Mouse (Mus musculus) brown adipose tissue, adult 24 weeks (tissue): ENCODE measurements around the gene Efemp2. TPM values are rescaled to one million over a fixed set of nuclear protein-coding genes. Genes with fewer than 3 reads are reported as not detected.
A peak's percentile ranks its signal among the peaks of the same experiment; 100 is the strongest.

Experiments used
- H3K27ac ChIP-seq: fragments of 200-500 bp; replicated peaks from 2 replicates; pipeline ENCODE4 v1.5.1; 2012; ENCODE audit warnings: low read depth, mild to moderate bottlenecking, low read length
- H3K4me1 ChIP-seq: fragments of 200-500 bp; 2 replicates; pipeline ENCODE4 v1.6.1; 2012; ENCODE audit warnings: low read length, mixed read lengths; ENCODE audit not compliant: control insufficient read depth, insufficient read depth, insufficient read length
- H3K4me3 ChIP-seq: fragments of 200-500 bp; 2 replicates; pipeline ENCODE4 v1.5.1; 2012; ENCODE audit warnings: low read depth, mild to moderate bottlenecking, low read length, moderate library complexity; ENCODE audit not compliant: insufficient read depth
- polyA plus RNA-seq: library from polyadenylated mRNA; stranded (reverse); fragments of >200 nt; gene quantifications from 2 replicates; pipeline ENCODE4 v1.2.4, GENCODE M21; 2012; ENCODE audit not compliant: missing spikeins, insufficient read depth, insufficient read length

Gene Efemp2
- polyA plus RNA-seq, 1 experiment, result 16.1 TPM

DNA sequence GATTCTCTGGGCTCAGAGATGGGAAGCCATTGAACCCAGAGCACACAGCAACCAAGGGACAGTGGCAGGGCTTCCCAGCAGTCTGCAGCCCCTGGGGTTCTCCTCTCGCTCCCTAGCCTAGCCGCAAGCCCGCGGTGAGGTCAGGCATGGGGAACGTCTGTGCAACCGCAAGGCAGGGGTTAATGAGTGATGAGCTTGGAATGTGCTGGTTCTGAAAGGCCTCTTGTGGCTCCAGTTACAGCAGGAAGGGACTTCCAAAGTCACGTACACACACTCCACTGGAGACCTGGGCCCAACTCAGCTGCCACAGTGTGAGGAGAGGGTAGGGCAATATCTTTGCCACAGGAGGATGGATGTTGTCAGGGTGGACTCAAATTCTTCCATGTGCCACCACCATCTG, 28.8 kb upstream of the Efemp2 start:
- no peak overlapping the region for H3K27ac ChIP-seq

DNA sequence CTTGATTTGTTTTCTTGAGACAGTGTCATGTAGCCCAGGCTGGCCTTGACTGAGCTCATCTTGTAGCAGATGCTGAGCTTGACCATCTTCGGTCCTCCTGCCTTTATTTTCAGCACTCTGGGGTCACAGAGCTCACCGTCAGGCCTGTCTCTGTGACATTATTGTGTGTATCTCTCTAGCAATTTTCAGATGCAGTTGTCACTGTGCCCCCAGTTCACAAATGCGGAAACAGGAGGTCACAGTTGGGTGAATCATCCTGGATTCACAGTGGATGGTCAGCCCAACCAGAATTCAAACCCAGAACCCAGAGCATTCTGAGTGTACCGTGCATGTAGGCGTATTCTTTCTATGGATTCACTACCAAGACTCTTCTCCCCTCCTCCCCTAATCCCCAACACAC, 28.0 kb upstream of the Efemp2 start:
- no peak overlapping the region for H3K4me3 ChIP-seq

More for the DNA sequence above, 28.8 kb upstream of the Efemp2 start:
- Histone ChIP-seq H3K4me1 (peaks cover 9% of the 10 kb centered on the region; the same call in 1 of the 2 replicates), H3K4me3 (no peak overlapping the region)

DNA sequence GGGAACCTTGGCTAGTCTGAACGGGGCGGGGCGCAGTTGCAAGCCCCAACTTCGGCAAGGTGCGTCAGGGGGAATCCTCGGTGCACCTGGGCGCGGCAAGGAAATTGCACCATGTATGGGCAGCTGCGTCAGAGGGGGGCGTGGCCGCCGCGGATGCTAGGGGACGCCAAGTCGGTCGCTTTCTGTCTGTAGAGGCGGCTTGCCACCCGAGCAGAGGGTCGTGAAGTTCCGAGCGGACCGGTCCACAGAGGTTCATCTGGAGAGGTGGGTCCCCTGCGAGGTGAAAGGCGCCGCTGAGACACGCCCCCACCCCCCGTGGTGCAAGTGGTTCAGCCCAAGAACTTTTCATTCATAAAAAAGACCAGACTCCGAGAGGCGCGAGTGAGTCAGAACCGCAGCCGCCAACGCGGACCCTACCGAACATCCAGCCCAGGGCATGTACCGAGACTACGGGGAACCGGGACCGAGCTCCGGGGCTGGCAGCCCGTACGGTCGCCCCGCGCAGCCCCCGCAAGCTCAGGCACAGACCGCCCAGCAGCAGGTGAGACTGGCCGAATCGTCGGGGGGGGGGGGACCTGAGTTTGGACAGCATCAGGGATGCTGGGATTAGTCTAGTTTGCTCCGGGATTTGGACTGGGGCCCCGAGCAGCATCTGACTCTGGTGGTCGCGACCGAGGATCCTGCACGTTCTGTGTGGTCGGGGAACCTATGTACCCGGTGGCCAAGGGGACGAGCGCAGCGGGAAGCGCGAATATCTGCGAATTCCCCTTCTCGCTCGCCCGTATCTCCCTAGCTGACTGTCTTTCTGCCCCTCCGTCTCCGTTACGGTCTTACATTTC, 26.0 kb upstream of the Efemp2 start, which contains the start of gene Fosl1:
Fosl1 (plus strand) TSS at position 33 of the 839 bp plus-strand sequence.
- Histone ChIP-seq H3K27ac (no peak within 1 kb of the TSS), H3K4me1 (peaks cover 9% of the 10 kb centered on the region; the same call in 1 of the 2 replicates)

More for the DNA sequence above, 28.0 kb upstream of the Efemp2 start:
- peaks cover 9% of the 10 kb centered on the region; the same call in 1 of the 2 replicates for H3K4me1 ChIP-seq
- no peak overlapping the region for H3K27ac ChIP-seq

DNA sequence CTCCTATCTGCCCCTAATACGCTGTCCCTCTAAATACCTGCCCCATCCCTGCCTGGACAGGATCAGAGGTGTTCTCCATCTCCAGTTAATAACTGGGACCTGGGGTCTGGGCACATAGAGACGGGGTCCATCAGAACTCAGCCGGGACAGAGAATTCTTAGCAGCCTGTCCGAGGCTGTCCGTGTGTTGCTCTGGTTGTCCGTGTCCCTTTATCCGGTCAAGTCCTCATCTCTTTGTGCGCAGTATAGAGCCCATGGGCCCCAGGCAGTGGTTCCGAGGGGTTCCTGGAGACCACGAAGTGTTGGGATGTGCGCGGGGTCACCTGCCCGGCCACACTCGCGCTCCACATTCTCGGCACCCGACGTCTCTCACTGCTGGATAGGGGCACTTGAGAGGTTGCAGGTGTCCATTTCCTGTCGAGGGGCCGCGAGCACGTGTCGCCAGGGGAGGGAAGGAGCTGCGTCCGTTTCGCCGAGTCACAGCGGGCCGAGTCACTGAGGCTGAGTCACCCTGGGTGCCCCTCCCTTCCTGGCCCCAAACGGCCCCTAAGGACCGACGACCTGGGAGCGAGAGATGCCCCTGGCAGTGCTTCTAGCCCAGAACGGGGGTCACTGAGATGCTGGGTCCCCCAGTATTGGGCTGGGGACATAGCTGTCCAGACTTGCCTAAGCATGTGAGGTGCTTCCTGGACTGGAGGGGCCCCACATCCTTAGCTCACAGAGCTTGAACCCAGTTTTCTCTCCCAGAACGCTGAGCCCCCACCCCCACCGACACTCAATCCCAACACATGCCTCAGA, 25.2 kb upstream of the Efemp2 start:
- H3K4me3 ChIP-seq, result peak overlapping the region; percentile 81
- peaks cover 9% of the 10 kb centered on the region; the same call in 1 of the 2 replicates for H3K4me1 ChIP-seq
- no peak overlapping the region for H3K27ac ChIP-seq

More for the DNA sequence above, 26.0 kb upstream of the Efemp2 start, which contains the start of gene Fosl1:
- H3K4me3 ChIP-seq, result peak within 1 kb of the TSS; percentile 81

DNA sequence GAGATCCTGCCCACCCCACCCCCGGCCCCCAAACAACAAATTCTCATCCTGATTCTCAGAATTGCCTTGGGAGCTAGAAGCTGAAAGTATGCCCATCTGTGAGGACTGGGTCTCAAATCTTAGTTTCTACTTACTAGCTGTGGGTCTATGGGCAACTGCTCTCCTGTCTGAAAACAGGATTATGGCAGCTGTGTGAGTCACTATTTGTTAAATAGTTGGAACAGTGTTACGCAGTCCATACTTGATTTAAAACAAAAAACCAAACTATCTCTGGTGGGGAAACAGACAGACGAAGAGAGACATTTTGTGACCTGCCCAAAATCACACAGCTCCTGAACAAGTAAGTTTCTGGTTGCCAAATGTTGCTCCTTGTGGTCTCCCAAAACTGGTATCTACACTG, 24.1 kb upstream of the Efemp2 start:
- Histone ChIP-seq H3K27ac (no peak overlapping the region), H3K4me3 (no peak overlapping the region), H3K4me1 (peaks cover 11% of the 10 kb centered on the region)

DNA sequence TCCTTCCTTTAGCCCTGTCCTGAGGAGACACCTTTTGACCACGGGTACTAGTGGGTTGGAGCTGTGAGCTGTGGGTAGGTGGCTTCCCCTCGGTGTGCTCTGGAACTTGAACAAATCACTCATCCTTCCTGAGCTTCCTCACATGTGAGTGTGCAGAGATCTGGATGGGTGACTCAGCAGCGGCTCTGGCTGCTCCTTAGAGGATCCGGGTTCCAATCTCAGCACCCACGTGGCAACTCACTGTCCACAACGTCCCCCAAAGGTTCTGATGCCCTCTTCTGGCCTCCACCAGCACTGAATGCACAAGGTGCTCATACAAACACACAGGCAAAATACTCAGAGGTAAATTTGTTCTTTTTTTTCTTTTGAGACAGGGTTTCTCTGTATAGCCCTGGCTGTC, 22.0 kb upstream of the Efemp2 start:
- Histone ChIP-seq H3K4me1 (peaks cover 11% of the 10 kb centered on the region), H3K4me3 (no peak overlapping the region), H3K27ac (no peak overlapping the region)

DNA sequence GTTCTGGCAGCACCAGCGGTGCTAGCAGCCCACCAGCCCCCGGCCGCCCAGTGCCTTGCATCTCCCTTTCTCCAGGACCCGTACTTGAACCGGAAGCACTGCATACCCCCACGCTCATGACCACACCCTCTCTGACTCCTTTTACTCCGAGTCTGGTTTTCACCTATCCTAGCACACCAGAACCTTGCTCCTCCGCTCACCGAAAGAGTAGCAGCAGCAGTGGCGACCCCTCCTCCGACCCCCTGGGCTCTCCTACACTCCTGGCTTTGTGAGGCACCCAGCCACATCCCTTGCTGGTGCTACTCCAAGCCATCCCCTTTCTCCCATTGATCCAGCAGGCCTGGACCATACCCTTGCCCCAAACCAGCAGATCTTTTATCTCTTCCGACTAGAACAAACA, 18.7 kb upstream of the Efemp2 start:
- Histone ChIP-seq H3K27ac (peak overlapping the region; percentile 84; the same call in 1 of the 2 replicates), H3K4me3 (peak overlapping the region; percentile 86), H3K4me1 (peaks cover 2% of the 10 kb centered on the region)

DNA sequence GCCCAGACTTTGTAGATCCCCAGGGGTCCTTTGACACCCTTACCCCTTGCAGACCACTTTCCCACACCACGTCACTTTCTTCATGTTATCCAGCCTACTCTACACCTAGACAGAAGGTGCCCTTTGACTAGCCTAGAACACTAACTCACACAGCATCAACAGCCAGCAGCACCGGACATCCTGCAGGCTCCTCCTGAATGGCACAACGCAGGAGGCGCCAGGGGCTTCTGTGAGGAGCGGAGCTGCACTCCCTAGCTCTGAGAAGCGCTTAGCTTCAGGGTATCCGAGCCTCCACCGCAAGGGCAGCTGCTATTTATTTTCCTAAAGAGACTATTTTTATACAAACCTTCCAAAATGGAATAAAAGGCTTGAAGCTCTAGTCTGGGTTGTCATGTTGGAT, 18.2 kb upstream of the Efemp2 start:
- Histone ChIP-seq H3K4me1 (peaks cover 2% of the 10 kb centered on the region), H3K27ac (peak overlapping the region; percentile 84), H3K4me3 (peak overlapping the region; percentile 86)

DNA sequence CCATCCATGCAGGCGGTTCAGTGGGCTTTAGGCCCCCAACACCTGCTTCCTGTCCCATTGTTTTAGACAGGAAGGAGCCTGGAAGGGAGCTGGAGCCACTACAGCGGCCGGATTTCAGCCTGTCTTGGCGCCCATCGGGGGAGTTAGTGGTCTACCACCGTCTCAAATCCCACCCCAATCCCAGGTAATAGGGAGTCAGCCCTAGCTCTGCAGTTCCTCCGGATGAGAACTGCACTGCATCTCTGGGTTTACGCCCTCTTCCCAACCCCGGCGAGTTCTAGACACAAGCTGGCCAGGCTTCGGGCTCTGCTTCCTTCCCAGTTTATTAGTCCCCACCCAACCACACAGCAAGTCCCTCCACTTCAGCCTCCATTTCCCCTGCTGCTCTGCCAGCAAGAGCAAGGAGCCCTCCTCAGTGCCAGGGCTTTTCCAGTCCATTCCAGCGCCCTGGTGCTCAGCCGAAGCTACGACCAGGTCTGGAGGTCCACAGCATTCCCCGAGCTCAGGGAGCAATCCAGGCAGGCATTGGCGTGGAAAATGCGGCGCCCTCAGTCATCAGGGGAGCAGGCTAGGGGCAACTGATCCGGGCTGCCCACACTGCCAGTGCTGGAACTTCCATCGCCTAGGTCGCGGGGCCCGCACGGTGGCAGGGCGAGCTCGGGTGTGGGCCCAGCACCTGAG, 17.4 kb upstream of the Efemp2 start:
- Histone ChIP-seq H3K4me1 (peaks cover 2% of the 10 kb centered on the region), H3K27ac (peak overlapping the region; percentile 96), H3K4me3 (peak overlapping the region; percentile 86)

DNA sequence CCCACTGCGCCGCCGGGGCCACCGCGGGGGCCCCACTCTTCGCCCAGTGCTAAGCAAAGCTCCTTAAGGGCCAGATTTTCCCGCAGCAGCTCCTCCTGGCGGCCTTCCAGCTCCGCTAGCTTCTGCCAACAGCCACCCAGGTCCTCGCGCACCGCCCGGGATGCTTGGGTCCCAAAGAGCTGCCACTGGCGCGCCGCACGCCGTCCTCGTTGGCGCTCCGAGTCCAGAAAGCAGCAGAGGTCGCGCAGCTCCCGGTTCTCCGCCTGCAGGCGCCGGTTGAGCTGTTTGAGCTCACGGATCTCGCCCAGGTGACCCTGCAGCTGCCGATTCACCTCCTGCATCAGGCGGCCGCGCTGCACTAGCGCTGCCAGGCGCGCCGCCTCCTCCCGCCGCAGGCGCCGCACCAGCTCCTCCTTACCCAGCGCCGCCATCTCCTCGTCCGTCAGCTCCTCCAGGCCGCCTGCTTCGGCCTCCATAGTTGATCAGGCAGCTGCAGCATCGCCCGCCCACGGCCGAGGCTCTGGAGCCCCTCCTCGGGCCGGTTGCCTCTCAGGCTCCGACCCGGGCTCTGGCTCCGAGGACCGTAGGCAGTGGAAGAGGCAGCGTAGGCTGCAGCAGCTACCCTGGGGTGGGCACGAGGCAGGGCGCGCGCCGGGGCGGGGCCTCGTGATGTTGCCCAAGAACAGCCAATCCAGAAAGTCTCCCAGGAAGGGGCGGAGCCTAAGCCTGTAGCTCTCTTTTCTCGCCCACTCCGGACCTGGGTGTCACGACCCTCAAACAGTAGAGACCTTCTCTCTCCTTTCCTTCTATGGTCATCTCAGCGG, 16.6 kb upstream of the Efemp2 start:
- peak overlapping the region; percentile 96 for H3K27ac ChIP-seq
- peaks cover 2% of the 10 kb centered on the region for H3K4me1 ChIP-seq
- H3K4me3 ChIP-seq, result peak overlapping the region; percentile 86

DNA sequence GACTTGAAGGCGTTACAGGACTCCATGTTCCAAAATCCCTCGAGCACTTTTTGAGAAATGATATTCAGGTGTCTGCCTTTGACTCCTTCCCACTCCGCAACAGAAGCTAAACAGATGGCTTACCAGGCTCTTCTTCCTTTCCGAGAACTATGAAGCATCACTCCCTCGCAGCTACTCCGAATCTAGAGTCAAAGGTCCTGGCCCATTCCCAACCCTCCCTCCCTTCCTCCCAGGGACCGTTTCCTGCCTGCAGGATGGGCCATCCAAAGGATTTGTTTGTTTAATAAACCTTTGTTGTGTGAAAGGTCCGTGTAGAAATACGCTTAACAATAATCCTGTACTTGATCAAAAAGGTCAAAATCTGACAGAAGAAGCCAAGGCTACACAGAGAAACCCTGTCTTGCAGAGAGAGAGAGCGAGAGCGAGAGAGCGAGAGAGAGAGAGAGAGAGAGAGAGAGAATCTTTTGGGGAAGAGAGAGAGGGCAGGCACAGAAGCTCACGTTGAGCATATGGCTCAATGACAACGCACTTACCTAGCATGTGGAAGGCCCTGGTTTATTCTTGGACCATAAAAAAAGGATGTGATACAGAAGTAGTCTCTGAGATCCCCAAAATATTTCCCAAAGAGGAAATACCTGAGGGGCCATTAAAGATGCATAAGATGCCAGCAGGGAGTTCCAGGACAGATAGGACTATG, 15.9 kb upstream of the Efemp2 start, which contains the start of gene Ccdc85b:
Ccdc85b (minus strand) TSS at position 149 of the 697 bp plus-strand sequence.
- Histone ChIP-seq H3K4me1 (peaks cover 2% of the 10 kb centered on the region), H3K4me3 (peak within 1 kb of the TSS; percentile 86)

DNA sequence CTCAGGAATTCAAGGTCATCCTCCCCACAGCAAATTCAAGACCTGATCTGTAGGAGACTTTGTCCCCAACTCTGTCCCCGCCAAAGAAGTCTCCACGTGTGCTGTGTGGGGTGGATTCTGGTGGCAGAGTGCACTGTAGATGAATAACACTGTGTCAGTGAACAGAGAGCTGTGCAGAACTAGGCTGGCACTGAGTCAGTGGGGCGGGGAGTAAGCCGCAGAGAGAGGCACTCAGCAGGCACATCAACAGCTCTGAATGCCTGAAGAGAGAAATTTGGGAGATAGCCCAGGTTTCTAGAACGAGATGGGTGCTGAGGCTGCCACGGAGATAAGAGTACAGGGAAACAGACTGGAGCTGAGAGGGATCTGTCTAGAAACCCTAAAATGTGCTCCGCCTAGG, 14.7 kb upstream of the Efemp2 start:
- Histone ChIP-seq H3K4me3 (no peak overlapping the region), H3K4me1 (no peaks in the 10 kb centered on the region; the same call in 1 of the 2 replicates), H3K27ac (peak overlapping the region; percentile 96)

More for the DNA sequence above, 15.9 kb upstream of the Efemp2 start, which contains the start of gene Ccdc85b:
- H3K27ac ChIP-seq, result peak within 1 kb of the TSS; percentile 96

DNA sequence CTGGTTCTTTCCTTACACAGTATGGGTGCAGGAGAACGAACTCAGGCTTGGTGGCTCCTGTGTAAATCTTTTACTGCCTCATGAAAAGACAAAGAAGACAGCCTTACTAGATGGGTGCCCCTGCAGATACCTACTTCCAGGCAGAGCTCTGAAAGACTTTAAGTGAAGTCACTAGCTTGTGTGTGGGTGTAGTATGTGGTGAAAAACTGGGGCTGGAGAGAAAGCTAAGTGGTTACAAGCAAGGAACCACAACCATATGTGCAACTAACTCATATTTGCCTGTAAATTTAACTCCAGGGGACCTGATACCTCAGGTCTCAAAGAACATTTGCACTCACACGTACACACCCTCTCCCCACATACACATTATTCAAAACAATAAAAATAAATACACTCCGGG, 13.9 kb upstream of the Efemp2 start:
- H3K27ac ChIP-seq, result no peak overlapping the region
- H3K4me3 ChIP-seq, result peak overlapping the region; percentile 76; the same call in 1 of the 2 replicates

More for the DNA sequence above, 13.9 kb upstream of the Efemp2 start:
- H3K4me1 ChIP-seq, result peaks cover 5% of the 10 kb centered on the region; the same call in 1 of the 2 replicates
